Mouse (Mus musculus) heart, embryonic 11.5 days (tissue): ENCODE measurements at regions not wholly inside any gene's neighbourhood (a gene's known extent, or its start where the extent isn't known, plus 50 kb on each side); places are given as distances from the start of the nearest gene placed in this dataset.
"Not testable (repeated sequence)": the region's sequence is repeated elsewhere in the genome, so short reads cannot be mapped to it uniquely, and the experiment has no call there.

ENCODE experiments used
- ATAC-seq: fragments of 200-750 bp; cut with Nextera tagmentation; replicated peaks from 2 replicates; pipeline ENCODE4 v1.8.0; 2017; ENCODE audit warnings: moderate library complexity; ENCODE audit not compliant: insufficient number of reproducible peaks, low FRiP score, low TSS enrichment
- H3K27ac ChIP-seq: fragments of 300-500 bp; sonication (generic); 2 replicates; pipeline ENCODE4 v1.5.1; 2014; ENCODE audit warnings: mild to moderate bottlenecking, low read depth, low read length
- H3K27me3 ChIP-seq: fragments of 300-500 bp; sonication (generic); 2 replicates; pipeline ENCODE4 v1.6.1; 2014; ENCODE audit warnings: mild to moderate bottlenecking, low read length, mixed read lengths; ENCODE audit not compliant: control insufficient read depth, insufficient read depth
- H3K36me3 ChIP-seq: fragments of 300-500 bp; sonication (generic); 2 replicates; pipeline ENCODE4 v1.6.1; 2014; ENCODE audit warnings: mild to moderate bottlenecking, low read length, moderate library complexity, mixed read lengths; ENCODE audit not compliant: control insufficient read depth, insufficient read depth
- H3K4me1 ChIP-seq: fragments of 300-500 bp; sonication (generic); 2 replicates; pipeline ENCODE4 v1.6.1; 2014; ENCODE audit warnings: low read length; ENCODE audit not compliant: control insufficient read depth, insufficient read depth
- H3K4me2 ChIP-seq: fragments of 300-500 bp; sonication (generic); 2 replicates; pipeline ENCODE4 v1.6.1; 2014; ENCODE audit warnings: mild to moderate bottlenecking, moderate library complexity
- H3K4me3 ChIP-seq: fragments of 300-500 bp; sonication (generic); 2 replicates; pipeline ENCODE4 v1.5.1; 2014; ENCODE audit warnings: low read depth, low read length
- H3K9ac ChIP-seq: fragments of 300-500 bp; sonication (generic); 2 replicates; pipeline ENCODE4 v1.6.1; 2014; ENCODE audit warnings: mild to moderate bottlenecking, low read depth, low read length, moderate library complexity
- H3K9me3 ChIP-seq: fragments of 300-500 bp; sonication (generic); replicated peaks from 2 replicates; pipeline ENCODE4 v1.6.1; 2016; ENCODE audit warnings: low read length; ENCODE audit not compliant: control insufficient read depth
- WGBS: fragments of 180-500 bp; shearing (Covaris S2); extraction: QIAGEN DNeasy Blood & Tissue Kit; methylation state at CpG from one replicate; pipeline ENCODE4 v1.1.7; 2014; ENCODE audit not compliant: insufficient replicate concordance; 5-methylcytosine and 5-hydroxymethylcytosine counted together

GRCm38 (mm10) chr10:27761402-27761801 is 141.8 kb upstream of the Lama2 start:
- no peaks in the 10 kb centered on the region for H3K27me3 ChIP-seq
- no peaks in the 10 kb centered on the region for H3K4me1 ChIP-seq
- no peak overlapping the region for H3K4me2 ChIP-seq
- no peak for ATAC-seq
- no peak overlapping the region for H3K9ac ChIP-seq
- no peak overlapping the region for H3K27ac ChIP-seq
- H3K9me3 ChIP-seq = no peaks in the 10 kb centered on the region
- H3K4me3 ChIP-seq = no peak overlapping the region
- H3K36me3 ChIP-seq = no peaks in the 10 kb centered on the region
- WGBS = 6% methylated on average over 3 of the region's 3 CpGs

- no peaks in the 10 kb centered on the region for H3K36me3 ChIP-seq
- 35% methylated on average over 1 of the region's 1 CpGs for WGBS
- H3K9me3 ChIP-seq = no peaks in the 10 kb centered on the region
- H3K9ac ChIP-seq = no peak overlapping the region
- no peaks in the 10 kb centered on the region for H3K4me1 ChIP-seq
- H3K27ac ChIP-seq = no peak overlapping the region
- no peaks in the 10 kb centered on the region for H3K27me3 ChIP-seq
- H3K4me3 ChIP-seq = no peak overlapping the region
- no peak overlapping the region for H3K4me2 ChIP-seq
- no peak for ATAC-seq
Measured at GRCm38 (mm10) chr10:27802368-27802767, 182.8 kb upstream of the Lama2 start.

- Histone ChIP-seq H3K4me2 (no peak overlapping the region), H3K4me3 (no peak overlapping the region), H3K27me3 (no peaks in the 10 kb centered on the region), H3K36me3 (no peaks in the 10 kb centered on the region), H3K27ac (no peak overlapping the region), H3K9ac (no peak overlapping the region), H3K4me1 (no peaks in the 10 kb centered on the region), H3K9me3 (no peaks in the 10 kb centered on the region)
- 55% methylated on average over 2 of the region's 2 CpGs for WGBS
- ATAC-seq = no peak
Measured at GRCm38 (mm10) chr10:27809539-27809938, 190.0 kb upstream of the Lama2 start.

- H3K27me3 ChIP-seq, H3K27ac ChIP-seq, ATAC-seq, H3K9ac ChIP-seq, H3K4me3 ChIP-seq, H3K4me1 ChIP-seq, H3K9me3 ChIP-seq, H3K36me3 ChIP-seq, H3K4me2 ChIP-seq: not testable (repeated sequence)
- WGBS = 88% methylated on average over 7 of the region's 9 CpGs
Measured at GRCm38 (mm10) chr10:27825671-27826070, 206.1 kb upstream of the Lama2 start.

- Histone ChIP-seq H3K9me3 (no peaks in the 10 kb centered on the region), H3K9ac (no peak overlapping the region), H3K27me3 (no peaks in the 10 kb centered on the region), H3K4me3 (no peak overlapping the region), H3K4me2 (no peak overlapping the region), H3K36me3 (no peaks in the 10 kb centered on the region), H3K4me1 (no peaks in the 10 kb centered on the region), H3K27ac (no peak overlapping the region)
- 79% methylated on average over 1 of the region's 1 CpGs for WGBS
- no peak for ATAC-seq
Measured at GRCm38 (mm10) chr10:27828346-27828745, 208.8 kb upstream of the Lama2 start.

- Histone ChIP-seq H3K9me3 (no peaks in the 10 kb centered on the region), H3K27me3 (no peaks in the 10 kb centered on the region), H3K4me1 (no peaks in the 10 kb centered on the region), H3K4me2 (no peak overlapping the region), H3K27ac (no peak overlapping the region), H3K36me3 (no peaks in the 10 kb centered on the region), H3K9ac (no peak overlapping the region), H3K4me3 (no peak overlapping the region)
- 91% methylated on average over 1 of the region's 1 CpGs for WGBS
- no peak for ATAC-seq
Measured at GRCm38 (mm10) chr10:27838666-27839065, 219.1 kb upstream of the Lama2 start.

GRCm38 (mm10) chr10:27841042-27841709 is 221.6 kb upstream of the Lama2 start:
- Histone ChIP-seq H3K27me3 (no peaks in the 10 kb centered on the region), H3K4me2 (no peak overlapping the region), H3K4me1 (no peaks in the 10 kb centered on the region), H3K27ac (no peak overlapping the region), H3K36me3 (no peaks in the 10 kb centered on the region), H3K9me3 (no peaks in the 10 kb centered on the region), H3K9ac (no peak overlapping the region), H3K4me3 (no peak overlapping the region)
- WGBS = 69% methylated on average over 5 of the region's 5 CpGs
- no peak for ATAC-seq

GRCm38 (mm10) chr10:27843010-27843409 is 223.5 kb upstream of the Lama2 start:
- Histone ChIP-seq H3K4me3 (no peak overlapping the region), H3K9ac (no peak overlapping the region), H3K4me2 (no peak overlapping the region), H3K27ac (no peak overlapping the region), H3K27me3 (no peaks in the 10 kb centered on the region), H3K4me1 (no peaks in the 10 kb centered on the region), H3K9me3 (no peaks in the 10 kb centered on the region), H3K36me3 (no peaks in the 10 kb centered on the region)
- ATAC-seq = no peak
- WGBS = 77% methylated on average over 2 of the region's 2 CpGs

- H3K36me3 ChIP-seq = no peaks in the 10 kb centered on the region
- H3K4me3 ChIP-seq = no peak overlapping the region
- H3K9ac ChIP-seq = no peak overlapping the region
- WGBS = 74% methylated on average over 2 of the region's 2 CpGs
- no peaks in the 10 kb centered on the region for H3K9me3 ChIP-seq
- H3K4me1 ChIP-seq = no peaks in the 10 kb centered on the region
- H3K27me3 ChIP-seq = no peaks in the 10 kb centered on the region
- H3K27ac ChIP-seq = no peak overlapping the region
- H3K4me2 ChIP-seq = no peak overlapping the region
- no peak for ATAC-seq
Measured at GRCm38 (mm10) chr10:27863625-27864024, 211.0 kb upstream of the Ptprk start.
